Mouse (Mus musculus) splenic B cell, adult 2 months (primary cell): ENCODE results near the gene Galr3.
"Not testable (repeated sequence)": the region's sequence is repeated elsewhere in the genome, so short reads cannot be mapped to it uniquely, and the experiment has no call there.

Source experiments
- DNase-seq: peaks from one replicate; pipeline ENCODE4 v3.0.0-alpha.2; 2011; ENCODE audit warnings: low read depth, low spot score
- H3K27me3 ChIP-seq: 2 replicates; pipeline ENCODE4 v1.6.1; 2012; ENCODE audit warnings: mild to moderate bottlenecking, low read length, moderate library complexity, mixed read lengths; ENCODE audit not compliant: control insufficient read depth, poor library complexity, insufficient read depth, severe bottlenecking
- H3K36me3 ChIP-seq: 2 replicates; pipeline ENCODE4 v1.6.1; 2012; ENCODE audit warnings: mild to moderate bottlenecking, low read length, moderate library complexity, mixed read lengths; ENCODE audit not compliant: control insufficient read depth, poor library complexity, insufficient read depth, severe bottlenecking

Gene Galr3

GRCm38 (mm10) chr15:79031908-79032307 lies 9.8 kb upstream of the Galr3 start:
- not testable (repeated sequence) for DNase-seq, H3K36me3 ChIP-seq, H3K27me3 ChIP-seq

GRCm38 (mm10) chr15:79037913-79038328 lies 3.8 kb upstream of the Galr3 start:
- no peaks in the 10 kb centered on the region for H3K36me3 ChIP-seq
- peak; percentile 81 for DNase-seq
- no peaks in the 10 kb centered on the region for H3K27me3 ChIP-seq

GRCm38 (mm10) chr15:79038331-79038730 lies 3.4 kb upstream of the Galr3 start:
- Histone ChIP-seq H3K36me3 (no peaks in the 10 kb centered on the region), H3K27me3 (no peaks in the 10 kb centered on the region)
- no peak for DNase-seq

- no peaks in the 10 kb centered on the region for H3K27me3 ChIP-seq
- no peaks in the 10 kb centered on the region for H3K36me3 ChIP-seq
- peak; percentile 96 for DNase-seq
These were observed 2.8 kb upstream of the Galr3 start for GRCm38 (mm10) chr15:79038853-79039252.

- DNase-seq: no peak
- no peaks in the 10 kb centered on the region for H3K27me3 ChIP-seq
- H3K36me3 ChIP-seq: no peaks in the 10 kb centered on the region
These were observed 926 bp upstream of the Galr3 start for GRCm38 (mm10) chr15:79040501-79041416.

- no peaks in the 10 kb centered on the region for H3K27me3 ChIP-seq
These were observed 1.2 kb downstream of the Galr3 start for GRCm38 (mm10) chr15:79042721-79043491.

GRCm38 (mm10) chr15:79044837-79045236 lies 3.2 kb downstream of the Galr3 start:
- DNase-seq: no peak
- no peaks in the 10 kb centered on the region for H3K36me3 ChIP-seq
- no peaks in the 10 kb centered on the region for H3K27me3 ChIP-seq

More at GRCm38 (mm10) chr15:79042721-79043491, 1.2 kb downstream of the Galr3 start:
- DNase-seq: no peak
- H3K36me3 ChIP-seq: no peaks in the 10 kb centered on the region

- Histone ChIP-seq H3K36me3 (no peaks in the 10 kb centered on the region), H3K27me3 (no peaks in the 10 kb centered on the region)
- no peak for DNase-seq
These were observed 6.5 kb downstream of the Galr3 start for GRCm38 (mm10) chr15:79048186-79048585.

- DNase-seq: no peak
- Histone ChIP-seq H3K36me3 (peaks cover 3% of the 10 kb centered on the region; the same call in 1 of the 2 replicates), H3K27me3 (no peaks in the 10 kb centered on the region)
These were observed 8.6 kb downstream of the Galr3 start for GRCm38 (mm10) chr15:79050160-79050845.

- no peak for DNase-seq
- peaks cover 8% of the 10 kb centered on the region for H3K36me3 ChIP-seq
- no peaks in the 10 kb centered on the region for H3K27me3 ChIP-seq
These were observed 9.3 kb downstream of the Galr3 start for GRCm38 (mm10) chr15:79050964-79051363.

- peaks cover 12% of the 10 kb centered on the region for H3K36me3 ChIP-seq
- no peak for DNase-seq
- H3K27me3 ChIP-seq: no peaks in the 10 kb centered on the region
These were observed 10.0 kb downstream of the Galr3 start for GRCm38 (mm10) chr15:79051461-79052360.

GRCm38 (mm10) chr15:79052366-79052765 lies 10.7 kb downstream of the Galr3 start:
- no peak for DNase-seq
- peaks cover 12% of the 10 kb centered on the region for H3K36me3 ChIP-seq

GRCm38 (mm10) chr15:79056601-79057000 lies 14.9 kb downstream of the Galr3 start:
- no peaks in the 10 kb centered on the region for H3K27me3 ChIP-seq
- H3K36me3 ChIP-seq: peaks cover 12% of the 10 kb centered on the region
- no peak for DNase-seq

More at GRCm38 (mm10) chr15:79052366-79052765, 10.7 kb downstream of the Galr3 start:
- no peaks in the 10 kb centered on the region for H3K27me3 ChIP-seq

GRCm38 (mm10) chr15:79057850-79058249 lies 16.2 kb downstream of the Galr3 start:
- peaks cover 12% of the 10 kb centered on the region for H3K36me3 ChIP-seq
- H3K27me3 ChIP-seq: no peaks in the 10 kb centered on the region
- no peak for DNase-seq
